Mouse (Mus musculus) retina, embryonic 14.5 days (tissue): Measurements from ENCODE around the gene Ninj2.

ENCODE experiments used
- DNase-seq: peaks from one replicate; pipeline ENCODE4 v3.0.0-alpha.2; 2015; ENCODE audit warnings: low spot score

Gene Ninj2

GRCm38 (mm10) chr6:120134748-120135147 lies 41.6 kb downstream of the Ninj2 start:
- no peak for DNase-seq

- DNase-seq, result no peak
Measured at GRCm38 (mm10) chr6:120145439-120145838, 52.3 kb downstream of the Ninj2 start.

GRCm38 (mm10) chr6:120146676-120147075 lies 53.5 kb downstream of the Ninj2 start:
- DNase-seq, result no peak

GRCm38 (mm10) chr6:120147411-120147810 lies 54.3 kb downstream of the Ninj2 start:
- peak; percentile 17 for DNase-seq

GRCm38 (mm10) chr6:120148716-120149392 lies 55.7 kb downstream of the Ninj2 start:
- no peak for DNase-seq

GRCm38 (mm10) chr6:120149458-120150120 lies 56.4 kb downstream of the Ninj2 start:
- DNase-seq, result no peak

GRCm38 (mm10) chr6:120150206-120150605 lies 57.1 kb downstream of the Ninj2 start:
- no peak for DNase-seq

GRCm38 (mm10) chr6:120151616-120152053 lies 58.5 kb downstream of the Ninj2 start:
- DNase-seq, result no peak

- no peak for DNase-seq
Measured at GRCm38 (mm10) chr6:120152739-120153696, 59.9 kb downstream of the Ninj2 start.

- no peak for DNase-seq
Measured at GRCm38 (mm10) chr6:120154526-120155309, 61.6 kb downstream of the Ninj2 start.

GRCm38 (mm10) chr6:120155510-120155909 lies 62.4 kb downstream of the Ninj2 start:
- no peak for DNase-seq

- DNase-seq, result no peak
Measured at GRCm38 (mm10) chr6:120157479-120157878, 64.3 kb downstream of the Ninj2 start.

GRCm38 (mm10) chr6:120159133-120159901 lies 66.2 kb downstream of the Ninj2 start:
- no peak for DNase-seq

GRCm38 (mm10) chr6:120162928-120163327 lies 69.8 kb downstream of the Ninj2 start:
- DNase-seq, result no peak

GRCm38 (mm10) chr6:120164765-120165164 lies 71.6 kb downstream of the Ninj2 start:
- DNase-seq, result no peak

GRCm38 (mm10) chr6:120167574-120167973 lies 74.4 kb downstream of the Ninj2 start:
- DNase-seq, result no peak

GRCm38 (mm10) chr6:120172294-120173017 lies 79.3 kb downstream of the Ninj2 start:
- DNase-seq, result no peak

- no peak for DNase-seq
Measured at GRCm38 (mm10) chr6:120174028-120174601, 81.0 kb downstream of the Ninj2 start.

- DNase-seq, result no peak
Measured at GRCm38 (mm10) chr6:120174602-120175115, 81.5 kb downstream of the Ninj2 start.

- DNase-seq, result no peak
Measured at GRCm38 (mm10) chr6:120175650-120176049, 82.5 kb downstream of the Ninj2 start.
